Mouse (Mus musculus) thymus, adult 2 months (tissue): ENCODE measurements around the gene Gpr35. TPM values are rescaled to one million over a fixed set of nuclear protein-coding genes. Genes with fewer than 3 reads are reported as not detected.

Source experiments
- DNase-seq: peaks from one replicate; pipeline ENCODE4 v3.0.0; 2021
- H3K27ac ChIP-seq: fragments of 200-500 bp; 2 replicates; pipeline ENCODE4 v1.5.1; 2012; ENCODE audit warnings: low read length, control low read depth; ENCODE audit not compliant: control insufficient read depth, insufficient read depth
- H3K27me3 ChIP-seq: fragments of 200-500 bp; 2 replicates; pipeline ENCODE4 v1.6.1; 2012; ENCODE audit warnings: mild to moderate bottlenecking, low read length, moderate library complexity, mixed read lengths; ENCODE audit not compliant: control insufficient read depth, insufficient read depth
- H3K36me3 ChIP-seq: fragments of 200-500 bp; 2 replicates; pipeline ENCODE4 v1.6.1; 2012; ENCODE audit warnings: mild to moderate bottlenecking, low read length, moderate library complexity; ENCODE audit not compliant: control insufficient read depth, insufficient read depth
- H3K4me1 ChIP-seq: fragments of 200-500 bp; replicated peaks from 2 replicates; pipeline ENCODE4 v1.6.1; 2012; ENCODE audit warnings: low read length; ENCODE audit not compliant: control insufficient read depth, insufficient read depth
- H3K4me3 ChIP-seq: fragments of 200-500 bp; 2 replicates; pipeline ENCODE4 v1.5.1; 2012; ENCODE audit warnings: mild to moderate bottlenecking, low read length, control low read depth, moderate library complexity; ENCODE audit not compliant: control insufficient read depth, insufficient read depth
- CTCF ChIP-seq: fragments of 200-500 bp; IDR thresholded peaks from 2 replicates; pipeline ENCODE4 v1.5.1; 2012; ENCODE audit warnings: mild to moderate bottlenecking, control low read depth, low read length, moderate library complexity, borderline replicate concordance; ENCODE audit not compliant: control insufficient read depth, poor library complexity, insufficient read depth; ENCODE audit errors: extremely low read depth
- POLR2A ChIP-seq: fragments of 200-500 bp; IDR thresholded peaks from 2 replicates; pipeline ENCODE4 v1.6.1; 2012; ENCODE audit warnings: mild to moderate bottlenecking, low read length, control low read depth, moderate library complexity; ENCODE audit not compliant: control insufficient read depth, poor library complexity, insufficient read depth; ENCODE audit errors: extremely low read depth
- WGBS: fragments of 180-500 bp; shearing (Covaris S2); methylation state at CpG from one replicate; pipeline ENCODE4 v1.1.7; 2018; 5-methylcytosine and 5-hydroxymethylcytosine counted together
- polyA plus RNA-seq: library from polyadenylated mRNA; depleted of rRNA; stranded (reverse); fragments of >200 nt; gene quantifications from 2 replicates; pipeline ENCODE4 v1.2.3, GENCODE M21; 2012; rRNA removed

Gene Gpr35
- polyA plus RNA-seq: 6.0 and 8.9 TPM in 2 replicates

DNA sequence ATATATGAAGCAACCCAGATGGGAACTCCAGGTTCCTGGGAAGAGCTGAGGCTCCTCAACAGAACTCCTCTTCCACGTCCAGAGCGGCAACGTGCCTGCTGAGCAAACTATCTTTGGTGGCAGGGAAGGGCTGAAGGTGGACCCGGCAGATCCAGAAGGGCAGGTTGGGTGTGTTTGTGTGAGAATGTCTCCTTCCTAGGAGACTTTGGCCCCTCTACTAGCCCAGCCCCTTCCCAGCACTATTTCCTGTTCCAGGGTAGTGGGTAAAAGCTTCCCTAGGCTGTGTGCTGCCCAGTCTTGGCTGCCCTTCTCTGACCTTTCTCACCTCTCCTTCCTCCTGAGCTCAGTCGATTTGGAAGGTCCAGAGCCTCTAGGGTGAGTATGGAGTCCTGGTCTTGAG is at the start of gene Gpr35:
Gene Gpr35 (plus strand): TSS at position 259 of the 400 bp plus-strand sequence.
- Histone ChIP-seq H3K27ac (no peak within 1 kb of the TSS), H3K4me3 (no peak within 1 kb of the TSS)
- TF ChIP-seq POLR2A: no peak
- no peak for TF ChIP-seq CTCF

DNA sequence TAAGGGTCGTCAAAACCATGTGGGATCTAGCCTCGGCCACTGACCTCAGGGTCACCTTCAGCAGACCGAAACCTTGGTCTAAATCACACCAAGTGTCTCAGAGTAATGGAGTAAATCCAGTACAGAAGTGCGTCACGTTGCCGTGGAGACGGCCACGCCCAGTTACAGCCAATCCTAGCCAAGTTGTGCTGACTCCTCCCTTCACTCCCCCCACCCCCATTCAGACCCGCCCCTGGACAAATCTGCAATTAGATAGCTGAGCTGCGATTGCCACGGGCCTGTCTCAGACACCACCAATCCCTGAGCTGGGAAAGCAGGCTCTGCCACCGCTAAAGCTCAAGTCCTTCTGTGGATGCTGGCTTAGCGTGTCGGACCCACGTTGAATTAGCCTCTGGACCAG is 47.9 kb upstream of the Gpr35 start, which contains the start of gene Ankmy1:
Gene Ankmy1 (minus strand): TSS at position 121 of the 400 bp plus-strand sequence.
- no peak for TF ChIP-seq CTCF
- TF ChIP-seq POLR2A: no peak
- no peaks in the 10 kb centered on the region for H3K27me3 ChIP-seq
- peaks cover 20% of the 10 kb centered on the region for H3K4me1 ChIP-seq
- WGBS: 23% methylated on average over 15 of the region's 15 CpGs
- no peak within 1 kb of the TSS for H3K27ac ChIP-seq
- no peak for DNase-seq
- H3K36me3 ChIP-seq: no peaks in the 10 kb centered on the region
- H3K4me3 ChIP-seq: no peak within 1 kb of the TSS

More for the DNA sequence above, at the start of gene Gpr35:
- Histone ChIP-seq H3K4me1 (no peaks in the 10 kb centered on the region), H3K27me3 (no peaks in the 10 kb centered on the region), H3K36me3 (no peaks in the 10 kb centered on the region)
- DNase-seq: no peak
- WGBS: 79% methylated on average over 5 of the region's 5 CpGs

DNA sequence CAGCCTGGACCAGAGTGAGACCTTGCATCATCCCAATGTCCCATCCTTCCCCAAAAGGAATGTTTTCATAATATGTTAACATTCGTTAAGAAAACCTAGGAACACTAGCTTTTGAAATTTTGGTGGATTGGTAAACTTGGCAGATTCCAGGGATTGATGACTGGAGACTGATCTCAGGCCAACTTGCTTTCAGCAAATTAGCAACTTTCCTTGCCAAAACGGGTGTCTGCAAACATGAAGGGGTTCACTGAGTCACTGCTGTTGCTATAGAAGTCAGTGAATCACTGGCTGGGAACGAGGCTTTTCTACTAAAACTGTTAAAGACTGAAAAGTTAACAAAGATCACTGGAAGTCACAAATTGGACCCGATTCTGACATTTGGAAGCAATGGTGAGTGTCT is 47.0 kb upstream of the Gpr35 start:
- no peaks in the 10 kb centered on the region for H3K27me3 ChIP-seq

DNA sequence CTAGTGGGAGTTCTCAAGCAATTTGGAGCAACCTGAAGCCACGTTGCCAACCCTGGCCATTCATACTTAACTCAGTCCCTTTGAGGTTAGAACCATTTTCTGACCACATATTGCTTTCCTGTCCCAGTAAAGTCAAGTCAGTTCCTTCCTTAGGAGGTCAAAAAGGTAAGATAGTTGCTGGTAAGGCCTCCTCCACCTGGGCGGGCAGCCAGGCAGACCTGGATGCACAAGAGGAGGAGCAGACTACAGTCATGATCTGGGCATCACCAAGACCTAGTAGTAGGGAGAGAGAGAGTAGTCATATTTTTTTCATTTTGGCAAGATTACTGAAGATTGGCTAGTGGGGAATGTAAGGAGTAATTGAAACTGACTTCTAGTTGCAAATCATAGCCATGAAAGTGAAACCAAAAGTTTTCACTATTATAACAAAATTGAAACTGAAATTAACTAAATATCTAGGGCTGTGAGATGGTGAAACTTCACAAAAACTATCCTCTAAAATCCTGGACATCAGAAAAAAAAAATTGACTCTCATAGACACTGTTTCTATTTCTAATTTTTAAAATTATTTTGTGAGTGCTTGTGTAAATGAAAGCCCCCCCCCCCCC is 44.9 kb upstream of the Gpr35 start:
- H3K4me3 ChIP-seq: no peak overlapping the region
- TF ChIP-seq CTCF (no peak), POLR2A (no peak)
- H3K27ac ChIP-seq: no peak overlapping the region
- H3K27me3 ChIP-seq: no peaks in the 10 kb centered on the region
- peaks cover 22% of the 10 kb centered on the region for H3K4me1 ChIP-seq
- no peaks in the 10 kb centered on the region for H3K36me3 ChIP-seq
- WGBS: 88% methylated on average over 2 of the region's 2 CpGs
- no peak for DNase-seq

More for the DNA sequence above, 47.0 kb upstream of the Gpr35 start:
- DNase-seq: no peak
- no peak overlapping the region for H3K4me3 ChIP-seq
- no peaks in the 10 kb centered on the region for H3K36me3 ChIP-seq
- 90% methylated on average over 4 of the region's 4 CpGs for WGBS
- H3K4me1 ChIP-seq: peaks cover 23% of the 10 kb centered on the region
- H3K27ac ChIP-seq: no peak overlapping the region
- no peak for TF ChIP-seq POLR2A
- no peak for TF ChIP-seq CTCF

GRCm38 (mm10) chr1:92906779-92907631 is 43.7 kb upstream of the Gpr35 start, which contains the start of gene Dusp28:
Dusp28 (plus strand) TSS chr1:92906981.
- Histone ChIP-seq H3K36me3 (no peaks in the 10 kb centered on the region), H3K4me3 (peak within 1 kb of the TSS; percentile 90), H3K27ac (peak within 1 kb of the TSS; percentile 49), H3K4me1 (peaks cover 29% of the 10 kb centered on the region), H3K27me3 (no peaks in the 10 kb centered on the region)
- under 1% methylated on average over 81 of the region's 81 CpGs for WGBS
- peak; percentile 79 for DNase-seq
- peak; percentile 55; the same call in 1 of the 2 replicates for TF ChIP-seq CTCF
- peak; percentile 84 for TF ChIP-seq POLR2A

DNA sequence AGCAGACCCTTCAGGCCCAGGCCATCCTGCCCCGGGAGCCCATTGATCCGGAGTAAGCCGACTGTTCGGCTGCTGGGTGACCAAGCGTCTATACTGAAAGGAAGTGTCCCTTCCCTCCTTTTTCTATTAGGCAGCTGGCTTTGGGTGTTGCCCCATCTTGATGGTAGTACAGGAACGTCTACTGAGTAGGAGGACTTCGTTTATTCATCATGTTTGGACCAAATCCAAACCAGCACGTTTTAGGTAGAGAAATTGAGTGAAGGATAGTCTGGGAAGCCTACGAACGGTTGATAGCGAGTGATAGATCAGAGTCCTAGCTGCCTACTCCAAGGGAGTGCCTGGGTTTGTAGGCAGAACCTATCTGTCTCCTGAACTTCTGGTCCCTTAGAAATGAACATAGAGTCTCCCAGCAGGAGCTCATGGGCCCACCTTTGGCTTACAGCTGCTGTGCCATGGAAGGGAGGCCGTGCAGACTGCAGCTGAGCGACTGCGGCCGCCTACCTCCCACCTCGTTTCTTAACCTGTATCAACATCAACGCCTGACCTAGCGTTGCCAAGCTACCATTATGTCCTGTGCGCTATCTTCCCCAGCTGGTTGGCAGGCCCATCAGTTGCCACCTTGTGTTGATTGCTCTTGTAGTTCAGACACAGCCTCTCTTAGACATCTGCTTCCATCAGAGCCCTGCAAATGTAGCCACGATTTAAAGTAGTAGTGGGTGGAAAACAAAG is 42.9 kb upstream of the Gpr35 start:
- Histone ChIP-seq H3K27me3 (no peaks in the 10 kb centered on the region), H3K4me3 (peak overlapping the region; percentile 90), H3K4me1 (peaks cover 36% of the 10 kb centered on the region), H3K27ac (0 out of 2 replicates have a peak overlapping the region, but pooled peaks have one; percentile 28), H3K36me3 (no peaks in the 10 kb centered on the region)
- DNase-seq: no peak
- no peak for TF ChIP-seq CTCF
- no peak for TF ChIP-seq POLR2A
- 56% methylated on average over 20 of the region's 20 CpGs for WGBS
